Mouse (Mus musculus) cerebral cortex, adult 2 months (tissue): ENCODE measurements around the gene Ncoa6.

Experiments
- WGBS: fragments of 180-500 bp; shearing (Covaris S2); methylation state at CpG from one replicate; pipeline ENCODE4 v1.1.7; 2018; 5-methylcytosine and 5-hydroxymethylcytosine counted together

Ncoa6 gene

DNA sequence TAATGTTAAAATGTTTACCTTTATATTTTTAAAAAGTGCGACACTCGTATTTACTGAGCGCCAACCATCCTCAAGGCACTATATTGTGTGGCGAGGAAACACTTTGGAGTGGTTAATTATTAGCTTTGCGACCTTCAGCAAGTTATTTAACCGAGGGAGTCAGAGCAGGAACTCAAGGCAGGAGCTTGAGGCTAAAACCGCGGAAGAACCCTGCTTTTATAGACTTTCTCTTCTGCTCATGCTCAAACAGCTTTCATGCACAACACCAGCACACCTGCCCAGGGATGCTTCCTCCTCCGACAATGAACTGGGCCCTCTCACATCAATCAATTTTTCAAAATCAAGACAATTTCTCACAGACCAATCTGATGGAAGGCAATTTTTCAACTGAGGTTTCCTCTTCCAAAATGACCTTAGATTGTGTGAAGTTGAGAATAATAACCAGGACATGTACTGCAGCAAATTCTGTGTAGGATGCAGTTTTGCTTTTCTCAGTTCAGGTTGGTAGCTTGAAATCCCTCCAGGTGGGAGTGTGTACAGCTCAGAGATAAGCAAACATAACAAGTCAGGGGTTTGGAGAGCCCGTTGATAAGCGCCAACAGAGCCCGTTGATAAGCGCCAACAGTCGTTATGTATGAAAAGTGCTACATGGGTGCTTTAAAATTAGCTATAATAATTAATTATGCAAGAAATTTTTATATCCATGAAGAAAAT, 115.9 kb downstream of the Ncoa6 start:
- 32% methylated on average over 14 of the region's 14 CpGs for WGBS

DNA sequence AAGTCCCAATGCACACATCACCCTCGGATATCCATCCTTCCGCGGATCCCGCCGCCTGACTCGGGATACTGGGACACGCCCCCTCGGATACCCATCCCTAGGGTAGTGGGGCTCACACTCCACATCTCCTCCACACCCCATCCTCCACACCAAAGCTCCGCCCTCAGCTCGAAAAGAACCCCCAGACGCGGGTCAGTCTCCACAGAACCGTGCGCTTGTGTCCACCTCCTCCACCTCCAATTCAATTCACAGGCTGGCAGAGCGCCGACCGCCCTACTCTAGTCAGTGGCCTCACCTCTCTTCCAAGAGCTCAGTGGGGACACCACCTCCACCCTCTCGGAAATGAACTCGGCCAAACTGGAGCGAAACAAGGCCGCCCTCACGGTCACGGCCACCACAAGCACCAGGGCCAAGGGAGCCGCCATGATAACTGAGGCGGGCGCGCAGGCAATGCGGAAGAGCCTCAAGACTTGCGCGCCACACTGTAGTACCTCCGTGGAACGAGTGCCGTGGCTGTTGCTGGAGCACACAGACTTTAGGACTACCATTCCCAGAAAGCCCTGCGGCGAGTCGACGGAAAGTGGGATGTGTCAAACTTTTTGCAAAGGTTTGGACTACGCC, 116.6 kb downstream of the Ncoa6 start, which contains the start of gene Pigu:
Gene Pigu (minus strand): TSS at position 460 of the 621 bp plus-strand sequence.
- WGBS: under 1% methylated on average over 38 of the region's 38 CpGs

DNA sequence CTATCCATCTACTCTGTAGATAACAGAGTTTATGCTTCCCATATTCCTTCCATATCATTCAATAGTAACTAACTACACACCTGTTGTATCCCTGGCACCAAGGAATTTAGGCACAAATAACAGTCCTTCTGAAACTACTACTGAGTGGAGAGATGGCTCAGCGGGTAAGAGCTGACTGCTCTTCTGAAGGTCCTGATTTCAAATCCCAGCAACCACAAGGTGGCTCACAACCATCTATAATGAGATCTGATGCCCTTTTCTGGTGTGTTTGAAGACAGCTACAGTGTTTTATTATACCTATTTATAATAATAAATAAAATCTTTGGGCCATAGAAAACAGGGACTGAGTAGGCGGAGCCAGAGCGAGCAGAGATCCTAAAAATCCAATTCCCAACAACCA, 119.3 kb downstream of the Ncoa6 start:
- 85% methylated on average over 3 of the region's 3 CpGs for WGBS

DNA sequence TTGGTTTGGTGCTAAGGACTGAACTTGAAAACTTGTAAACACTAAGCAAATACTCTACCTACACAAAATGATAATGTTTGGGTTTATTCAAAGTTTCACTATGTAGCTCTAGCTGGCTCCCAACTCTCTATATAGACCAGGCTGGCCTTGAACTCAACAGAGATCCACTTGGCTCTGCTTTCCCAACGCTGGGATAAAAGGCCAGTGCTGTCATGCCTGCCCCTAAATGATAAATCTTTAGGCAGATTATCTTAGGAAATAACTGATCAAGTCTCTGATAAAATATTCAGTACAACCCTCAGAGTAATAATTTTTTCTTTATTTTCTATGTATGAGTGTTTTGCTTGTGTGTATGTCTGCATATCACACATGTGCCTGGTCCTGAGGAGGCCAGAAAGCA, 127.0 kb downstream of the Ncoa6 start:
- WGBS: 93% methylated on average over 1 of the region's 1 CpGs
